Mouse (Mus musculus) heart, adult 2 months (tissue): ENCODE data around the gene Dvl2.

Experiments
- CTCF ChIP-seq: fragments of 200-600 bp; IDR thresholded peaks from 2 replicates; pipeline ENCODE4 v1.8.1; 2022; ENCODE audit warnings: antibody characterized with exemption, mild to moderate bottlenecking, moderate library complexity
- EP300 ChIP-seq: fragments of 200-500 bp; IDR thresholded peaks from 2 replicates; pipeline ENCODE4 v1.6.1; 2011; ENCODE audit warnings: low read depth, low read length, control low read depth; ENCODE audit not compliant: insufficient read depth
- POLR2A ChIP-seq: fragments of 200-500 bp; IDR thresholded peaks from 2 replicates; pipeline ENCODE4 v1.6.1; 2011; ENCODE audit warnings: mild to moderate bottlenecking, low read depth, low read length, control low read depth; ENCODE audit not compliant: insufficient read depth

DNA sequence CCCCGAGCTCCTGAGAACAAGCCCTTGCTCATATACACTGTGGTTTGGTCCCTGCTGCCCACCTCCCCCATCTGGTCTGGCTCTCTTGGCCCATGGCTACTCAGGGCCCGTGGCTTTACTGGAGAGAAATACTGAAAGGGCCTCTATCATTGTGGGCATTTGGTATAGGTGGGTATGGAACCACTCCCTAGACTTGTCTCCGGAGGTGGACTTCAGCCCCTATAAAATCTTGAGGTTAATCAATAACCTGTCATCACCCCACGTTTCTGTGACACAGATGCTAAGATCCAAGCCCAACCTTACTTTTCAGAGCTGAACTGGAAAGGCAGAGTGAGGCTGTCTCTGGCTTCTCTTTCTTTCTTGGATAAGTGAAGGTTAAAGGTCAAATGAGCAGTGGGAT is 31.6 kb upstream of the Dvl2 start:
- TF ChIP-seq CTCF, result no peak
- TF ChIP-seq EP300, result no peak
- TF ChIP-seq POLR2A, result no peak
